Mouse (Mus musculus) heart, embryonic 12.5 days (tissue): ENCODE data around the gene Fam219b. TPM values are rescaled to one million over a fixed set of nuclear protein-coding genes. Genes with fewer than 3 reads are reported as not detected.
A peak's percentile ranks its signal among the peaks of the same experiment; 100 is the strongest.

ENCODE experiments used
- ATAC-seq: fragments of 200-750 bp; cut with Nextera tagmentation; 2 replicates; pipeline ENCODE4 v1.8.0; 2017; ENCODE audit warnings: moderate TSS enrichment, moderate library complexity; ENCODE audit not compliant: insufficient number of reproducible peaks, low FRiP score
- H3K27ac ChIP-seq: fragments of 300-500 bp; sonication (generic); 2 replicates; pipeline ENCODE4 v1.5.1; 2016; ENCODE audit warnings: mild to moderate bottlenecking, moderate library complexity; ENCODE audit not compliant: poor library complexity, severe bottlenecking
- H3K27me3 ChIP-seq: fragments of 300-500 bp; sonication (generic); replicated peaks from 2 replicates; pipeline ENCODE4 v1.6.1; 2016; ENCODE audit warnings: mild to moderate bottlenecking, moderate library complexity
- H3K36me3 ChIP-seq: fragments of 300-500 bp; sonication (generic); 2 replicates; pipeline ENCODE4 v1.6.1; 2016; ENCODE audit warnings: mild to moderate bottlenecking, moderate library complexity
- H3K4me1 ChIP-seq: fragments of 300-500 bp; sonication (generic); replicated peaks from 2 replicates; pipeline ENCODE4 v1.6.1; 2016; ENCODE audit warnings: mild to moderate bottlenecking
- H3K4me2 ChIP-seq: fragments of 300-500 bp; sonication (generic); 2 replicates; pipeline ENCODE4 v1.6.1; 2016; ENCODE audit warnings: mild to moderate bottlenecking, moderate library complexity
- H3K4me3 ChIP-seq: fragments of 300-500 bp; sonication (generic); 2 replicates; pipeline ENCODE4 v1.5.1; 2016; ENCODE audit warnings: mild to moderate bottlenecking
- H3K9ac ChIP-seq: fragments of 300-500 bp; sonication (generic); 2 replicates; pipeline ENCODE4 v1.6.1; 2016; ENCODE audit warnings: mild to moderate bottlenecking, moderate library complexity
- H3K9me3 ChIP-seq: fragments of 300-500 bp; sonication (generic); replicated peaks from 2 replicates; pipeline ENCODE4 v1.6.1; 2016; ENCODE audit warnings: mild to moderate bottlenecking, moderate library complexity
- WGBS: fragments of 180-500 bp; shearing (Covaris S2); methylation state at CpG from one replicate; pipeline ENCODE4 v1.1.7; 2016; 5-methylcytosine and 5-hydroxymethylcytosine counted together
- polyA plus RNA-seq: library from polyadenylated mRNA; unstranded; fragments of >200 nt; fragmentation: Nextera tagmentation; extraction: Ambion mirVana; gene quantifications from 2 replicates; pipeline ENCODE4 v1.2.1, GENCODE M21; 2016

The Fam219b gene
- polyA plus RNA-seq, 1 experiment from 2014 or later = 12.8 TPM

DNA sequence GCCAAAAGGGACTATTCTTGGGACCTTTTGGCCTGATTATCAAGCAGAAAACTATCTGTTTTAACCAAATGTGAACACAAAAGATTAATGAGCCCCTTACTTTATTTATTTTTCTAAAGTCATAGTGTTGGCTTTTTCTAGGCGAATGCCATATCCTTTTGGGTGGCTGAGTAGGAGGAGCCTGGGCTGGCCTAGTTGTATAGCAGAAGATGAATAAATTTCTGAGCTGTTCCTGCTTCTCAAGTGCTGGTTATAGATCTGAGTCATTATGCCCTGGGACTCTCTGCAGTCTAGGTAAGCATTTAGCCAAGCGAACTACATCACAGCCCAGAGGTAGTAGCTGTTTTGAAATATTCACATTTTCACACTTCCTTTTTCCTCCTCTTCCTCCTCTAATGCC is 11.8 kb upstream of the Fam219b start:
- WGBS = 73% methylated on average over 2 of the region's 2 CpGs
- no peak for ATAC-seq
- Histone ChIP-seq H3K9ac (no peak overlapping the region), H3K4me3 (no peak overlapping the region), H3K27ac (no peak overlapping the region; the same call in 1 of the 2 replicates), H3K27me3 (no peaks in the 10 kb centered on the region), H3K9me3 (no peaks in the 10 kb centered on the region), H3K4me2 (no peak overlapping the region), H3K4me1 (peaks cover 33% of the 10 kb centered on the region), H3K36me3 (peaks cover 16% of the 10 kb centered on the region)

DNA sequence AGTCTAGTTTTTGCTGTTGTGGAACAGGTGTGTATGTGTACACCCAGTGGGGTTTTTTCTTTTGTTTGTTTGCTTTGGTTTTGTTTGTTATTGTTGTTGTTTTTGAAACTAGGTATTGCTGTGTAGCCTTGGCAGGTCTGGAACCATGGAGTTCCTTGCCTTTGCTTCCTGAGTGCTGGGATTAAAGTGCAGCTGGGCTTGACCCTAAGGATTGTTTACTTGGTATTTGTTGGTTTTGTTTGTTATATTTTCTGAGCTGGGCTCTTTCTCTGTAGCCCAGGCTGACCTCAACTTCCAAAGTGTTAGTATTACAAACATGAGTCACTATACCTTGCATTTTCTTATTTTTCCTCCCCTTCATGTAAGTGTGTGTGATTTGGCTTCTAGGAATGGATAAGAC is 10.9 kb upstream of the Fam219b start:
- no peak overlapping the region for H3K4me3 ChIP-seq
- H3K36me3 ChIP-seq = peaks cover 22% of the 10 kb centered on the region
- H3K4me2 ChIP-seq = no peak overlapping the region
- H3K27me3 ChIP-seq = no peaks in the 10 kb centered on the region
- no peak overlapping the region for H3K27ac ChIP-seq
- ATAC-seq = no peak
- H3K9me3 ChIP-seq = no peaks in the 10 kb centered on the region
- H3K4me1 ChIP-seq = peaks cover 33% of the 10 kb centered on the region
- no peak overlapping the region for H3K9ac ChIP-seq

DNA sequence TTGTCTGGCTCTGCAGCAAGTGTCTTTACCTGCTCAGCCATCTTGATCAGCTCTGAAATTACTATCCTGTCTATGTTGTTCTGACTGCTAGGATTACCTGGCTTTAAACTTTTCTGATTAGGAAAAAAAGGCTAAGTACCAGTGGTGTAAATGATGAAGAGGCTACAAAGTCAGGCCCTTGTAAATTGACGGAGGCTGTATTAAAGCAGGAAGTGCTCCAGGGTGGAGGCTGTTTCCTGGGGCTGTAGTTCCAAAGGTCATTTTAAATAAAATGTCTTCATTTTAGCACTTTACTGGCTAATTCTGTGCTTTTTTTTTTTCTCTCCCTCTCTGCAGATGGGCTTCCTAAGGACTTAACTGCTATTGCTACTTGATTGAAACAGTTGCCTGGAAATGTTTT is 5.4 kb upstream of the Fam219b start:
- Histone ChIP-seq H3K9ac (no peak overlapping the region), H3K4me2 (no peak overlapping the region), H3K4me1 (peaks cover 4% of the 10 kb centered on the region), H3K27me3 (no peaks in the 10 kb centered on the region), H3K36me3 (peaks cover 53% of the 10 kb centered on the region), H3K4me3 (no peak overlapping the region), H3K9me3 (no peaks in the 10 kb centered on the region), H3K27ac (no peak overlapping the region)
- ATAC-seq = no peak
- WGBS = 77% methylated on average over 1 of the region's 1 CpGs

DNA sequence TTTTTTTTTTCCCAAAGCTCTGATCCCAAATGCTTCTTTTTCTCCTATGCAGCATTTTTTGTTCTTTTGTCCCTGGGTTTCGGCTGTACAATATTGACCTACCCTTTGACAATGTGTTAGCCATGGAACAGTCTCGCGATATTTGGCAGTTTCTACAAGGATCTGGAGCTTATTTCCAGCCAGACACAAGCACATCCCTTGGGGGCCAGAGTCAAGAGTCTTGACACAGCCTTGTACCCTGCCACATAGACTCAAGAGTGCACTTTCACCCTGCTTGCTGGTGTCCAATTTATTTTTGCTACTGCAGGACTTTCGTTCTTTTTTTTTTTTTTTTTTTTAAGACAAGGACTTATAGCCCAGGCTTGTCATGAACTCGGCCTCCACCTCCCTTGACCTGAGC is 966 bp upstream of the Fam219b start:
- Histone ChIP-seq H3K36me3 (peaks cover 58% of the 10 kb centered on the region), H3K4me3 (peak overlapping the region; percentile 81), H3K27ac (no peak overlapping the region), H3K4me1 (peaks cover 14% of the 10 kb centered on the region), H3K4me2 (peak overlapping the region; percentile 71; the same call in 1 of the 2 replicates), H3K27me3 (no peaks in the 10 kb centered on the region), H3K9ac (no peak overlapping the region; the same call in 1 of the 2 replicates), H3K9me3 (no peaks in the 10 kb centered on the region)
- no peak for ATAC-seq
- WGBS = 87% methylated on average over 5 of the region's 5 CpGs

DNA sequence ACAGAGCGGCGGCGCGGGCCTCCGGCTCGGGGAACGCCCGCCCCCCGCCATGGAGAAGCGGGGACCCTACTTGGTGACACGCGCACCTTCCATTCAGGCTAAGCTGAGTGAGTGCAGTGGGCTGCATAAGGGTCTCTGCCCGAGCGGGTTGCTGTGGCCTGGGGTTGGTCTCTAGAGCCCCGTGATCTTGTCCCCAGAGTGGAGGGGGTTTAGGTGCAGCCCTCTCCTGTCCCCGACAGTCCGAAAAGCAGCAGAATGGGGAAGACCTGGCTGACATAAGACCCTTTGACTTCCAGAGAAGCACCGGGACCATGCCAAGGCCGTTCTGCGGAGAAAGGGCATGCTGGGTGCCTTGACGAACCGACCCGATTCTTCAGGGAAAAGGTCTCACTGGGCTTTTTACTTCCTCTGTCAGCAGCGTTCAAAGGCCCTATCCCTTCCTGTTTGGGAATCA is 427 bp downstream of the Fam219b start:
- peaks cover 14% of the 10 kb centered on the region for H3K4me1 ChIP-seq
- ATAC-seq = peak; percentile 54
- H3K9me3 ChIP-seq = no peaks in the 10 kb centered on the region
- H3K27ac ChIP-seq = peak overlapping the region; percentile 83
- peaks cover 52% of the 10 kb centered on the region for H3K36me3 ChIP-seq
- under 1% methylated on average over 24 of the region's 24 CpGs for WGBS
- peak overlapping the region; percentile 71 for H3K4me2 ChIP-seq
- H3K9ac ChIP-seq = peak overlapping the region; percentile 85
- H3K27me3 ChIP-seq = no peaks in the 10 kb centered on the region
- peak overlapping the region; percentile 81 for H3K4me3 ChIP-seq

DNA sequence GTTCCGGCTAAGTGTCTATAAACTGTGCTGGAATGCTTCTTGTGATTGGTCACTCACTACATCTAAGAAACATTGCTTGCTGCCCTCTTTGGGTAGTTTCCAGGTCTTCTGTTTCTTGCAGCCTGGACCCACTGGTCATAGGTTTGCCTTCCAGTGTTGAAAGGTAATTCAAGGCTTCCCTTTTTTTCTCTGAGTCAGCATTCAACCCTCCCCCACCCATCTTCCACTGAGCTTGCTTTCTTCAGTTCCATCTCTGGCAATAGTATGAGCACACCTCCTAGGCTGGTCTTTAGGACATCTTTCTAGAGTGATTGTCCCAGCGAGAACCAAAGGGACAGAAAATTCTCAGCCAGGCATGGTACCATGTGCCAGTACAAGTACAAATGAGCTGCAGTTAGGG is 2.2 kb downstream of the Fam219b start:
- H3K9me3 ChIP-seq = no peaks in the 10 kb centered on the region
- no peak overlapping the region for H3K9ac ChIP-seq
- ATAC-seq = no peak
- H3K36me3 ChIP-seq = peaks cover 56% of the 10 kb centered on the region
- WGBS = 87% methylated on average over 2 of the region's 2 CpGs
- peaks cover 14% of the 10 kb centered on the region for H3K4me1 ChIP-seq
- no peak overlapping the region for H3K4me2 ChIP-seq
- H3K4me3 ChIP-seq = no peak overlapping the region
- no peaks in the 10 kb centered on the region for H3K27me3 ChIP-seq
- H3K27ac ChIP-seq = no peak overlapping the region

DNA sequence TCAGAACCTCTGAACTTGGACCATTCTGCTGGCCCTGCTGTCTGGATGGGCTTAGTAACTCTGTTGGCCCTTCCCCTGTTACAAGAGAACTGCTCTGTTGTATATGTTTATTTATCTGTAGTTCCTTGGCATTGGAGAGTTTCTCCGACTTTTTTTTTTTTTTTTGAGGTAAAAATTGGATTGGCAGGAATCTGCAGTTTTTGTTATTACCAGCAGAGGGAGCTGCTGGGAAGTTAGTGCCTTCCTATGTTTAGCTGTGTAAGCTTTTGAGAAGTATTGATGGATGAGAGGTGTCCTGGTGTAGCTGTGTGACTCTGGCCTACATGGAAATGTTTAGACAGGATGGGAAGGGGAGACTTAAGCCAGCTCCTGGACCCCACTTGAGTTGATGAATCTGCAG is 4.0 kb downstream of the Fam219b start:
- Histone ChIP-seq H3K27ac (no peak overlapping the region), H3K9ac (no peak overlapping the region), H3K4me3 (no peak overlapping the region), H3K27me3 (no peaks in the 10 kb centered on the region), H3K36me3 (peaks cover 70% of the 10 kb centered on the region), H3K9me3 (no peaks in the 10 kb centered on the region), H3K4me2 (no peak overlapping the region), H3K4me1 (peaks cover 14% of the 10 kb centered on the region)
- no peak for ATAC-seq
- 13% methylated on average over 1 of the region's 1 CpGs for WGBS

DNA sequence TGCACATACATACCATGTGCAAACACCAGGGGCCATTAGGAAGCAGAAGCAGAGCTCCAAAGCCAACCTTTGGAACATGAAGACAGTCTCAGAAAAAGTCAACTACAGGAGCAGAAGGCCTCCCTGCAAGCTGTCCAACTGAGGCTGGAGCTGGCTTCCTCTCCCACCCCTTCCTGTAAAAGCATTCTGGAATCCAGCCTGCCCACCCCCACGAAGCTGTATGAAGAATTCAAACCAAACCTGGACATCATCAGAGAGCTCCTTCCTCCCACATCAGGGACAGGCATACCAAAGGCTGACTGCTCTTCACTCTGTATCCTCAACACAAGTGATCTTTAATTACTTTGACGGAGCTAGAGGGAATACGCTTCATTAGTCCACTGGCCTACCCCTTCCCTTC is 6.6 kb downstream of the Fam219b start:
- Histone ChIP-seq H3K4me2 (no peak overlapping the region), H3K27me3 (no peaks in the 10 kb centered on the region), H3K9ac (no peak overlapping the region), H3K36me3 (peaks cover 89% of the 10 kb centered on the region), H3K27ac (no peak overlapping the region), H3K4me1 (peaks cover 18% of the 10 kb centered on the region), H3K9me3 (no peaks in the 10 kb centered on the region), H3K4me3 (no peak overlapping the region)
- WGBS = 79% methylated on average over 3 of the region's 3 CpGs
- ATAC-seq = no peak

DNA sequence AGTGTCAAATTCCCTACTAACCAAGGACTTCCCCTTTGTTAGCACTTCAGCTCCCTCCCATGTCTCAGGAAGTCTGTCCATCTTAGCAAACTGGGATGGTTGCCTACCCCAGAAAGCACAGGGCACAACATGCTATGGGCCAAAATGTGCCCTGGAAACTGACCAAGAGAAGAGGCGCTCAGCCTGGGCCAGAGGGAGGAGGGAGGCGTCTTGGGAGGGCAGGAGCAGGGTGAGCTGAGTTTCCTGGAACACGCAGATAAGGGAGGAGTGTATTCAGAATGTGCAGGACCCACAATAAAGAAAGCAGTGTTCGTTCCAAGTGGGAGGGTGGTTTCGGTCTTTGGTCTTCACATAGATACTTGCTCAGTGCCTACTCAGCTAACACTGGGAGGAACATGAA is 10.0 kb downstream of the Fam219b start:
- no peak overlapping the region for H3K4me3 ChIP-seq
- no peak overlapping the region for H3K27ac ChIP-seq
- no peak overlapping the region for H3K4me2 ChIP-seq
- no peaks in the 10 kb centered on the region for H3K9me3 ChIP-seq
- H3K9ac ChIP-seq = no peak overlapping the region
- H3K27me3 ChIP-seq = no peaks in the 10 kb centered on the region
- WGBS = 51% methylated on average over 5 of the region's 5 CpGs
- ATAC-seq = no peak
- H3K4me1 ChIP-seq = peaks cover 42% of the 10 kb centered on the region
- peaks cover 69% of the 10 kb centered on the region for H3K36me3 ChIP-seq

DNA sequence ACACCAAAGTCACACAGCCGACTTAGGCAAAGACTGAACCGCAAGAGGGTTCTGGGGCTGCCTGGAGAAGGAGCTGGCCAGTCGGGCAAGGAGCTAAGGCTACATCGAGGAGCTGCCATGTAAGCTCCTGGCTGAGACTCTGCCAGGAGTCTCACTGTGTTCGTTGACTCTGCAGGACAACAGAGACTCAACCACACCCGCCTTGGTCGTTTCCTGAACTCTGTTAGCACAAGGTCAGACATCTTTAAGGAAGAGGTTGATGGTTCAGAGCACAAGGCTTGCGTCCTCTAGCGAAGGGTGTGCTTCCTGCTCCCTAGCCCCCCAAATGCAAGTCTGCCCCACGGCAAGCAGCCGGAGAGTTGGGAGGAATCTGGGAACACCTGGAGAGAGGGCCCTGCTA is 10.5 kb downstream of the Fam219b start:
- Histone ChIP-seq H3K36me3 (peaks cover 63% of the 10 kb centered on the region), H3K9ac (no peak overlapping the region), H3K4me2 (no peak overlapping the region), H3K27me3 (no peaks in the 10 kb centered on the region), H3K4me1 (peaks cover 42% of the 10 kb centered on the region), H3K27ac (no peak overlapping the region), H3K4me3 (no peak overlapping the region), H3K9me3 (no peaks in the 10 kb centered on the region)
- WGBS = 84% methylated on average over 11 of the region's 11 CpGs
- ATAC-seq = no peak

DNA sequence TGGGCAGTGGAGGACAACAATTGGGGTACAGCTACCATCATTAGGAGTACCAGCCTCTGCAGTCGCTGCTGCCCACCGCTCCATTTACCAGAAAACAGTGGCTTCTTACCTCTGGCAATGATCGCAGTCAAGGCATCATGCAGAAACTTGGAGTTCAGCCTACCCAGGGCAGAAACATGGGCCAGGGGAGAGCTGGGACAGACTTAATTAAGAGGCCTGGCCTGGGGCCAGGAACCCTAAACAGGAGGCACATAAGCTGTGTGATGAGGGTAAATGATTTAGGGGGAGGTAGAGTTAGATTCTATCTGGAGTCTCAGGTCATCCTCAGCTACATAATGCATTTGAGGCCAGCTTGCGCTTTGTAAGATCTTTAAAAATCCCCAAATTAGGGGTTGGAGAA is 11.9 kb downstream of the Fam219b start:
- 92% methylated on average over 4 of the region's 4 CpGs for WGBS
- no peak overlapping the region for H3K4me2 ChIP-seq
- peaks cover 50% of the 10 kb centered on the region for H3K36me3 ChIP-seq
- no peaks in the 10 kb centered on the region for H3K9me3 ChIP-seq
- H3K27ac ChIP-seq = peak overlapping the region; percentile 93; the same call in 1 of the 2 replicates
- no peak for ATAC-seq
- H3K4me3 ChIP-seq = no peak overlapping the region
- no peak overlapping the region for H3K9ac ChIP-seq
- no peaks in the 10 kb centered on the region for H3K27me3 ChIP-seq
- H3K4me1 ChIP-seq = peaks cover 42% of the 10 kb centered on the region

DNA sequence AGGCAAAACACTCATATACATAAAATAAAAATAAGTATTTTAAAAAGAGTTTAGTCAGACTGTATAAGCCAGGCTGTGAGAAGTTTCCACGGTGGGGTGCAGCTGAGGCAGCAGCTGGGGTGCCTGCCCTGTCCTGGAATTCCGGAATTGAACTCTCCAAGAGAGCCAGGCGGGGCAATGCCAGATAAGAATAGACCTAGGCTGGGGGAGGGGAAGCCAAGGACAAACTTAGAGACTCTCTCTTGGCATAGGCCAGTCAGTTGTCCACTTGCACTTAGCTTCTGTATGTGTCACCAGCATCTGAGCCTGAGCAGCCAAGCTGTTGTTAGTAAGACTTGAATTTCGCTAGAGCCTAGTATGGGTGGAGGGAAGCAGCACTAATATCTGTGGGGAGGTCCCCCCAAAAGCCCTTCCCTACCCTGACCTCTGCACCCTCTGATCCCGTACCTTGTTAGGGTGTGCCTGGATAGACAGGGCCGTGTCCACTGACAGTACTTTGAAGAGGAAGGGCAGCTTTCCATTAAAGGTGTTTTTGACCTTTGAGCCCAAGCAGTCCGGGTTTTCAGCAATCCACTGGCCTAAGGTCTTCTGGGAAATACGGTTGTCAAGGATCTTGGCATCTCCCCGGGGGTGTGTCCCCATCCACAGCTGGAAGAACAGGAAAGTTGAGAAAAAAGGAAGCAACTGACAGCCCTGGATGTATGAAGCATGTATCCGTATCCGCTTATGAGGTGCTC is 13.0 kb downstream of the Fam219b start:
- 56% methylated on average over 11 of the region's 11 CpGs for WGBS
- Histone ChIP-seq H3K4me3 (peak overlapping the region; percentile 9; the same call in 1 of the 2 replicates), H3K9ac (peak overlapping the region; percentile 36; the same call in 1 of the 2 replicates), H3K36me3 (peaks cover 39% of the 10 kb centered on the region), H3K27ac (peak overlapping the region; percentile 93), H3K9me3 (no peaks in the 10 kb centered on the region), H3K4me2 (peak overlapping the region; percentile 43), H3K27me3 (no peaks in the 10 kb centered on the region), H3K4me1 (peaks cover 42% of the 10 kb centered on the region)
- ATAC-seq = peak; percentile 52; the same call in 1 of the 2 replicates
